Mouse (Mus musculus) forebrain, embryonic 14.5 days (tissue): ENCODE results near the gene 4930539E08Rik. TPM values are rescaled to one million over a fixed set of nuclear protein-coding genes. Genes with fewer than 3 reads are reported as not detected.

Source experiments
- ATAC-seq: fragments of 200-750 bp; cut with Nextera tagmentation; 2 replicates; pipeline ENCODE4 v1.8.0; 2017; ENCODE audit warnings: mild to moderate bottlenecking, moderate library complexity
- DNase-seq: peaks from one replicate; pipeline ENCODE4 v3.0.0-alpha.2; 2015; ENCODE audit warnings: low spot score
- H3K27ac ChIP-seq: fragments of 300-500 bp; sonication (generic); 2 replicates; pipeline ENCODE4 v1.5.1; 2014; ENCODE audit warnings: low read depth, mild to moderate bottlenecking, control low read depth, low read length, moderate library complexity
- H3K27me3 ChIP-seq: fragments of 300-500 bp; sonication (generic); replicated peaks from 2 replicates; pipeline ENCODE4 v1.6.1; 2014; ENCODE audit warnings: low read length, control low read depth, mixed read lengths; ENCODE audit not compliant: control insufficient read depth, insufficient read depth
- H3K36me3 ChIP-seq: fragments of 300-500 bp; sonication (generic); 2 replicates; pipeline ENCODE4 v1.6.1; 2014; ENCODE audit warnings: low read length, control low read depth; ENCODE audit not compliant: control insufficient read depth, insufficient read depth
- H3K4me1 ChIP-seq: fragments of 300-500 bp; sonication (generic); 2 replicates; pipeline ENCODE4 v1.6.1; 2014; ENCODE audit warnings: antibody characterized with exemption, low read length, control low read depth; ENCODE audit not compliant: control insufficient read depth, insufficient read depth
- H3K4me2 ChIP-seq: fragments of 300-500 bp; sonication (generic); 2 replicates; pipeline ENCODE4 v1.6.1; 2014; ENCODE audit warnings: mild to moderate bottlenecking, control low read depth, low read length
- H3K4me3 ChIP-seq: fragments of 300-500 bp; sonication (generic); 2 replicates; pipeline ENCODE4 v1.5.1; 2014; ENCODE audit warnings: low read depth, low read length, control low read depth
- H3K9ac ChIP-seq: fragments of 300-500 bp; sonication (generic); 2 replicates; pipeline ENCODE4 v1.6.1; 2014; ENCODE audit warnings: mild to moderate bottlenecking, low read length, control low read depth, moderate library complexity
- H3K9me3 ChIP-seq: fragments of 300-500 bp; sonication (generic); replicated peaks from 2 replicates; pipeline ENCODE4 v1.6.1; 2016; ENCODE audit warnings: low read length, control low read depth, mixed read lengths; ENCODE audit not compliant: control insufficient read depth
- WGBS: fragments of 180-500 bp; shearing (Covaris S2); extraction: QIAGEN DNeasy Blood & Tissue Kit; methylation state at CpG from one replicate; pipeline ENCODE4 v1.1.7; 2014; 5-methylcytosine and 5-hydroxymethylcytosine counted together
- polyA plus RNA-seq: library from polyadenylated mRNA; unstranded; fragments of >200 nt; fragmentation: Nextera tagmentation; extraction: Ambion mirVana; gene quantifications from 2 replicates; pipeline ENCODE4 v1.2.1, GENCODE M21; 2014

The 4930539E08Rik gene
- polyA plus RNA-seq, 1 experiment from 2014 or later = 0.50 TPM

DNA sequence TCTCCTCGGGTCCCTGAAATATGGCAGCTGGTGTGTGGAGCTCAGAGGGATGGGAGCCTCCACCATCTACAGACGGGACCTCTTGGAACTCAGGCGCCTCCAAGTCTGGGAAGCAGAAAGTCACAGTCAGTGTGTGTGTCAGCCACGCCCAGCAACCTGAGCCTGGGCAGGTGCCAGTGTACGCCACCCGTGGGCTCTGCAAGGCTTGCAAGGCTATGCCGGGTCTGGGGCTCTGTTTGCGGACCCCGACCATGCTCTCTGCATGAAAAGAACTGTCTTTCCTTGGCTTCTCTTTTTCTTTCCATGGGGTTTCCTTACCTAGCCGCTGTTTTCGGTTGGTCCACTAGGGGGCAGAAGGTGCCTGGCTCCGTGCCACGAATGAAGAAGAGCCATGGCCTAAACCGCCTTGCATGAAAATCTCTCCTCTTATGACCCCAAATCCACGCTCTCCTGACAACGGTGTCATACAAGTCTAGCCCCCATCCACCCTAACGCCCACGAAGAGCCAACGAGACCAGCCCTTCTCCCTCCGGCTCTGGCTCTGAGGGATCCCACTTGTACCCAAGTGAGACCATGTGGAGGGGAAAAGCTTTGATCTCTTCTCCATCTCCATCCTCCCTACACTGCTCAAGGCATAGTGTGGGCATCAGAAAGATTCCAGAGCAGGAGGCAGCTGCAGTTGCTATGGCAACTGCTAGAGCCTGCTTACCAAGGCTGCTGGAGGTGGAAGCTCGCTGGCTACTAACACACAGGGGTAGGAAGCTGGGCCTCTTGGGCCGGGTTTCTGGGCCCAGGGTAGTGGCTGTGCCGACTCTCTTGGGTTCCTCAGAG, 10.4 kb downstream of the 4930539E08Rik start:
- H3K4me3 ChIP-seq = no peak overlapping the region
- H3K9me3 ChIP-seq = no peaks in the 10 kb centered on the region
- H3K9ac ChIP-seq = no peak overlapping the region
- no peak overlapping the region for H3K4me2 ChIP-seq
- ATAC-seq (peak; percentile 76), DNase-seq (peak; percentile 77)
- H3K27ac ChIP-seq = peak overlapping the region; percentile 44; the same call in 1 of the 2 replicates
- no peaks in the 10 kb centered on the region for H3K36me3 ChIP-seq
- H3K27me3 ChIP-seq = no peaks in the 10 kb centered on the region; the same call in 1 of the 2 replicates
- peaks cover 4% of the 10 kb centered on the region; the same call in 1 of the 2 replicates for H3K4me1 ChIP-seq
- 32% methylated on average over 23 of the region's 23 CpGs for WGBS

DNA sequence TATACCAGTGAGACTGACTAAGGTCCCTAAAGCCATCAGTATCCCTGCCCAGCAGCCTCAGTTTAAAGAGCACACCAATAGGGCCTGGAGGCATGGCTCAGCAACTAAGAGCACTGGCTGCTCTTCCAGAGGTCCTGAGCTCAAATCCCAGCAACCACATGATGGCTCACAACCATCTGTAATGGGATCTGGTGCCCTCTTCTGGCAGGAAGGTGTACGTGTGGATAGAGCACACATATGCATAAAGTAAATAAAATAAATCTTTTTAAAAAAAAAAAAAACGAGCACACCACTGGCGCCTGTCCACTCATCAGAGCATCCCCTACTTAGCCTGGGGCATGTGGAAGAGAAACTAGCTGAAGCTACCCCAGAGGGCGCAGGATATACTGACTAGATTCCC, 13.6 kb downstream of the 4930539E08Rik start:
- Histone ChIP-seq H3K4me3 (no peak overlapping the region), H3K9ac (no peak overlapping the region), H3K4me2 (no peak overlapping the region), H3K36me3 (no peaks in the 10 kb centered on the region), H3K27me3 (no peaks in the 10 kb centered on the region), H3K4me1 (no peaks in the 10 kb centered on the region), H3K27ac (no peak overlapping the region), H3K9me3 (no peaks in the 10 kb centered on the region)
- WGBS = 65% methylated on average over 4 of the region's 4 CpGs
- ATAC-seq (no peak), DNase-seq (no peak)

DNA sequence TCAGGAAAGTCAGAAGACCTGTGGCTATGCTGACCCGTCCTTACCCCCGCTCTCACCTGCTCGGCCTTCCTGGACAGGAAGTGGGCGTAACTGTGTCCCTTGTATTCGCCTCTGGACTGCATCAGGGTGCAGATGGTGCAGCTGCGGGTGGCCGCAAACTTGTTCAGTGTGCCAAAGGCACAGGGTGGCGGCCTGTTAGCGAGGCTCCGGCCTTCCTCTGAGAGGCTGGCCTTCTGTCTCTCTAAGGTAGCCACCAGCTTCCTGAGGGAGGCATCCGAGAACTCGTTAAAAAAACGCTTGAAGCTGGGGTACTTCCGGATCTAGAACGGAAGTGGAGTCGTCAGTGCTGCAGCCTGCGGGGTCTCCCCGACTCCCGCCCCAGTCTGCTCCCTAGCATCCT, 15.7 kb downstream of the 4930539E08Rik start:
- Histone ChIP-seq H3K27ac (no peak overlapping the region), H3K4me1 (no peaks in the 10 kb centered on the region), H3K27me3 (no peaks in the 10 kb centered on the region), H3K9me3 (no peaks in the 10 kb centered on the region), H3K36me3 (no peaks in the 10 kb centered on the region), H3K4me2 (no peak overlapping the region), H3K4me3 (no peak overlapping the region), H3K9ac (no peak overlapping the region)
- 75% methylated on average over 19 of the region's 19 CpGs for WGBS
- ATAC-seq (no peak), DNase-seq (no peak)

DNA sequence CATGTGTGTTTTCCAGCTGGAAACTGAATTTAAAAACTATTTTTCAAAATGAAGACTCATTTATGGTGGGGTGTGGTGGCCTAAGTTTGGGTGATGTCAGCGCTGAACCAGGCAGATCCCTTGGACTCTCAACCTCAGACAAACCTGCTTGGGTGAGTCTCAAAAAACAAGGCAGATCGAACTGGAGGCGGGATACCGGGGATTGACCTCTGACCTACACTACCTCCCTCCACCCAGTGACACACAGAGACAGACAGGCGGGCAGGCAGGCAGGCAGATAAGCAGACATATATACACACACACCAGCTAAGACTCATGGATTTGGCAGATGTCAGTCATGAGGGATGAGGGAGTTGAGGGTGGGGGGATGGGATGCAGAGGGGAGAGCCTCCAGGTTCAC, 16.9 kb downstream of the 4930539E08Rik start:
- Histone ChIP-seq H3K4me2 (no peak overlapping the region), H3K9me3 (no peaks in the 10 kb centered on the region), H3K9ac (no peak overlapping the region), H3K27me3 (no peaks in the 10 kb centered on the region), H3K4me1 (no peaks in the 10 kb centered on the region), H3K27ac (no peak overlapping the region), H3K4me3 (no peak overlapping the region), H3K36me3 (no peaks in the 10 kb centered on the region)
- WGBS = 83% methylated on average over 5 of the region's 5 CpGs
- DNase-seq (no peak), ATAC-seq (no peak)

DNA sequence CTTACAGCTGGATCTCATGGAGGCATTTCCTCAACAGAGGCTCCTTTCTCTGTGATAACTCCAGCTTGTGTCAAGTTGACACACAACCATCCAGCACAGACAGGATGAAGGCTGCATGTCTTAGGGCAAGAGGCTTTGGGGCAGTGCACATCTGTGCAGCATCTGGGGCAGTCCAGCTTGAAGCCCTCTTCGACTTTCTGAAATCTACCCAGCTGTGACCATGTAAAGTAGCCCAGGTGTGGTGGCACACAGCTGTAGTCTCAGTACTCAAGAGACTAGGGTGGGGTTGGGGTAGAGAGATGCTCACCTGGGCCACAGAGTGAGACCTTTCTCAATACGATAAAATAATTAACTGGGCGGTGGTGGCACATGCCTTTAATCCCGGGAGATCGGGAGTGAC, 17.3 kb downstream of the 4930539E08Rik start:
- no peak overlapping the region for H3K4me3 ChIP-seq
- ATAC-seq (no peak), DNase-seq (no peak)
- no peak overlapping the region for H3K4me2 ChIP-seq
- H3K27ac ChIP-seq = no peak overlapping the region
- H3K9ac ChIP-seq = no peak overlapping the region
- whole genome bisulfite sequencing = 93% methylated on average over 5 of the region's 5 CpGs
- H3K9me3 ChIP-seq = no peaks in the 10 kb centered on the region
- H3K36me3 ChIP-seq = no peaks in the 10 kb centered on the region
- no peaks in the 10 kb centered on the region for H3K4me1 ChIP-seq
- no peaks in the 10 kb centered on the region for H3K27me3 ChIP-seq

DNA sequence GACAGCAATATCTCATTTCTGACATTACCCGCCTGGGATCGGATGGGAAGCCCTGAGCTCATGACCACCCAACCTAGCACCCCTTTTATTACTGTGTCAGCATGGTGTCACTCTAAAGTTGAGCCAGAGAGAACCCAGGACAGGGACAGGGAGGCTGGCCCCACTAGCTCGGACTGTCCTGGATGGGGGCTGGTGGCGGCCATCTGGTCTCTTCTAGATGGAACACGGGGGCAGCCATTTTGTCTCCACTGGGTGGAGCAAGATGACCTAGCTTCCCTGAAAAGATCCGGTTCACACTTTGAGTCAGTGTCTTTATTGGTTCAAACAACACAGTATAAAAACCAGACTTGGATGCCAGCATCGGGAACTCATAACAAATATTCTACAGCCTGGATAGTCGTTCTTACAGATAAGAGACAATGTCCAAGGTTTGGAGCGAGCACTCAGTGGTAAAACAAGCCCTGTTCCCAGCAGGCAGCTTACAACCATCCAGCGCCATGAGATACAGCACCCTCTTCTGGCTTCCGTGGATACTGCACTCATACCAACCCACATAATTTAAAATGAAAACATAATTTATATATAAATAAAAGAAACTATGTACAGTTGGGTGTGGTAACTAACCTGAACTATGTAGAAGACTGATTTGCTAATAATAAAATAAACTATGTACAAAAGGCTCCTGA, 18.9 kb downstream of the 4930539E08Rik start:
- ATAC-seq (no peak), DNase-seq (no peak)
- H3K4me2 ChIP-seq = no peak overlapping the region
- no peaks in the 10 kb centered on the region for H3K36me3 ChIP-seq
- no peaks in the 10 kb centered on the region for H3K9me3 ChIP-seq
- no peak overlapping the region for H3K9ac ChIP-seq
- no peaks in the 10 kb centered on the region for H3K4me1 ChIP-seq
- no peak overlapping the region for H3K27ac ChIP-seq
- H3K27me3 ChIP-seq = no peaks in the 10 kb centered on the region
- no peak overlapping the region for H3K4me3 ChIP-seq
- WGBS = 93% methylated on average over 11 of the region's 11 CpGs

DNA sequence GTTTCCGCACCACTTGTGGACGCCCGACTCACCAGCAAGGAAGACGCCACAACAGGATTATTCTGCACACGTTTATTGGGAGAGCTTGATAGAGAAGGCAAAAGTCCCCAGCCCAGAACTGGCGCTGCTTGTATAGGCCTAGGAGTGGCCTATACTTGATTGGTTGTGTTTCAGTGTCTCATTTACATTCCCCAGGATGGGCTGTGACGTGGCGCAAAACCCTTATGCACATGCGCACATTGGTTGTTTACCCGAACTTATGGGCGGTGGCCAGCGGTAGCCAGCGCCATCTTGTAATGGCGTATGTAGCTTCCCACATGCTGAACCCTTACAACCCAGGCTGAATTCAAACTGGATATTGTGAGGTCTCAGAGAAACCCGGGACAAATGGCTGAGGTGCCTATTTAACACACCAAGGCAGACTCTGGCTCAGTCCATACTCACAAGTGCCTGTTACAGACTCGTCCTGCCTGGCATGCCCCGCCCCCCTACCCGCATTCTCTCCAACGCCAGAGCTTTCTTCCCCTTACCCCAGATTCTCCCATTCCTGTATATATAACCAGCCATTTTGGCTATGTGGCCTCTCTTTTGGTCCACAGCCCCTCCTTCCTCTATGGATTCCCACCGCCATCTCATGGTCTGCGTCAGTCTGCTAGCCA, 19.8 kb downstream of the 4930539E08Rik start:
- H3K27me3 ChIP-seq = no peaks in the 10 kb centered on the region
- no peak overlapping the region for H3K4me2 ChIP-seq
- no peaks in the 10 kb centered on the region for H3K36me3 ChIP-seq
- H3K4me3 ChIP-seq = no peak overlapping the region
- ATAC-seq (no peak), DNase-seq (no peak)
- H3K27ac ChIP-seq = no peak overlapping the region
- H3K9me3 ChIP-seq = no peaks in the 10 kb centered on the region
- WGBS = 95% methylated on average over 21 of the region's 21 CpGs
- no peak overlapping the region for H3K9ac ChIP-seq
- H3K4me1 ChIP-seq = no peaks in the 10 kb centered on the region

DNA sequence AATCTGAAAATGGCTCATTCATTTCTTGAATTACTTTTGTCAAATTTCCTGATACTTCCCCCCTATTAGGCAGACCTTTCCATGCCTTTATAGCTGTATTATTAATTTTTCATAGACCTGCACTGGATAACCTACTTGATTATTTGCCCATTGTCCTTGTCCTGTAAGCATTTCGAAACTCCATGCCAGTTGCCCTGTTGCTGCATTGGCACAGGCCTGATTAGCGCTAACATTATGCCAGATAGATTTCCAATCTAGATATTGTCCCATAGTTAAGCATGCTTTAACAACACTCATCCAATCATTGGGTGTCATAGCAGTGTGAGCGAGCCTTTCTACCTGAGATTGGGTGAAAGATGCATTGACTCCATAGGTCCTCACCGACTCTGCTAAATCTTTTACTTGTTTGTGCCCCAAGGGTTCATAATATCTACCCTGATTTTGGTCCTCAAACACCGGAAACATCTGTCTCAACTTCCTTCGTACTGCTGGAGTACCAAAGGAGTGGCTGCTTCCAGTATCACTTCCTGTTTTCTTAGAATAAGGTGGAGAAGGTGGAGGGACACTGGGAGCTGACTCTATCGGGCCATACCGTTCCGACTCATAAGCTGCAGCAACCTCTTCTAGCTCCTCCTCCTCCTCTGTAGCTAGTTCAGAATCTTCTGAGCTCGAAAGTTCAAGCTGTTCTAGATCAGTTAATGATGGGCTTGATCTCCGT, 20.9 kb downstream of the 4930539E08Rik start:
- Histone ChIP-seq H3K27me3 (no peaks in the 10 kb centered on the region), H3K4me1 (no peaks in the 10 kb centered on the region), H3K36me3 (no peaks in the 10 kb centered on the region), H3K4me2 (no peak overlapping the region), H3K4me3 (no peak overlapping the region), H3K27ac (no peak overlapping the region), H3K9ac (no peak overlapping the region), H3K9me3 (no peaks in the 10 kb centered on the region)
- WGBS = 88% methylated on average over 11 of the region's 11 CpGs
- ATAC-seq (no peak), DNase-seq (no peak)
